Mouse (Mus musculus) liver, adult 2 months (tissue): Measurements from ENCODE around the gene Ldhd. TPM values are rescaled to one million over a fixed set of nuclear protein-coding genes. Genes with fewer than 3 reads are reported as not detected.

Experiments used
- DNase-seq: peaks from one replicate; pipeline ENCODE4 v3.0.0-alpha.2; 2011; ENCODE audit warnings: low read depth, low spot score; ENCODE audit errors: extremely low read depth
- H3K27ac ChIP-seq: fragments of 200-500 bp; replicated peaks from 2 replicates; pipeline ENCODE4 v1.5.1; 2012; ENCODE audit warnings: low read depth, mild to moderate bottlenecking, control low read depth, inconsistent platforms, low read length; ENCODE audit not compliant: insufficient read depth
- H3K27me3 ChIP-seq: fragments of 200-500 bp; 2 replicates; pipeline ENCODE4 v1.6.1; 2012; ENCODE audit warnings: mild to moderate bottlenecking, moderate library complexity, low read length, inconsistent platforms; ENCODE audit not compliant: control insufficient read depth, insufficient read depth
- H3K36me3 ChIP-seq: fragments of 200-500 bp; 2 replicates; pipeline ENCODE4 v1.6.1; 2012; ENCODE audit warnings: low read length, inconsistent platforms; ENCODE audit not compliant: control insufficient read depth, insufficient read depth
- H3K4me1 ChIP-seq: fragments of 200-500 bp; 2 replicates; pipeline ENCODE4 v1.6.1; 2011; ENCODE audit warnings: low read length; ENCODE audit not compliant: control insufficient read depth, insufficient read depth
- H3K4me3 ChIP-seq: fragments of 200-500 bp; 2 replicates; pipeline ENCODE4 v1.5.1; 2011; ENCODE audit warnings: low read depth, mild to moderate bottlenecking, control low read depth, low read length, moderate library complexity; ENCODE audit not compliant: insufficient read depth
- H3K79me2 ChIP-seq: fragments of 200-500 bp; 2 replicates; pipeline ENCODE4 v1.6.1; 2012; ENCODE audit warnings: inconsistent platforms, mild to moderate bottlenecking, low read length, moderate library complexity; ENCODE audit not compliant: control insufficient read depth, insufficient read depth
- H3K9ac ChIP-seq: fragments of 200-500 bp; 2 replicates; pipeline ENCODE4 v1.6.1; 2012; ENCODE audit warnings: low read depth, mild to moderate bottlenecking, control low read depth, inconsistent platforms, low read length
- CTCF ChIP-seq: fragments of 200-500 bp; IDR thresholded peaks from 2 replicates; pipeline ENCODE4 v1.5.1; 2011; ENCODE audit warnings: low read depth, low read length, control low read depth
- POLR2A ChIP-seq: fragments of 200-500 bp; IDR thresholded peaks from 2 replicates; pipeline ENCODE4 v1.6.1; 2011; ENCODE audit warnings: low read length, control low read depth; ENCODE audit not compliant: insufficient read depth; ENCODE audit errors: extremely low read depth
- WGBS: fragments of 180-500 bp; shearing (Covaris S2); methylation state at CpG from one replicate; pipeline ENCODE4 v1.1.7; 2018; 5-methylcytosine and 5-hydroxymethylcytosine counted together
- polyA plus RNA-seq: library from polyadenylated mRNA; depleted of rRNA; stranded (reverse); fragments of >200 nt; gene quantifications from 2 replicates; pipeline ENCODE4 v1.2.3, GENCODE M21; 2012
- total RNA-seq: library from RNA; depleted of rRNA; stranded (reverse); fragments of >200 nt; gene quantifications from 2 replicates; pipeline ENCODE4 v1.2.3, GENCODE M21; 2014

Ldhd gene
- total and polyA plus RNA-seq, 2 experiments = 91.7 to 175 TPM

DNA sequence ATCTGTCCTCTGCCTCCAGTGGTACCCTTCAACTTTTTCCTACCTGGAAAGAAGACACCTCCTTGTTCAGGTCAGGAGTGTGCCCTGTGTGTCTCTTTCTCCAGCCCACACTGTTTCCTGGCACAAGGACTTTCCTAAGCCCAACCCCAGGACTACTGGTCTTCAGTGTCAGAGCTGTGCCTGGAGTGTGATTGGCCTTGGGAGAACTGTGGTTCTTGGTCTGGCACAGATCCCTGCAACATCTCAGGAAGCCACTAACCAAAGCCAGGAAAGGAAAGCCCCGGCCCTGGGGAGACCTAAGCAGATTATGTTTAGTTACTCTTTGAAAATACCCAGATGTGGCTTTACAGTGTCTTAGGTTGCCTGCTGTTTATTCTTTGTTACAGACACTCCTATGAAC, 10.2 kb downstream of the Ldhd start:
- H3K36me3 ChIP-seq = peaks cover 2% of the 10 kb centered on the region; the same call in 1 of the 2 replicates
- peaks cover 3% of the 10 kb centered on the region; the same call in 1 of the 2 replicates for H3K79me2 ChIP-seq
- H3K27ac ChIP-seq = no peak overlapping the region
- H3K4me3 ChIP-seq = no peak overlapping the region
- peaks cover 14% of the 10 kb centered on the region for H3K4me1 ChIP-seq
- H3K27me3 ChIP-seq = no peaks in the 10 kb centered on the region
- DNase-seq = peak; percentile 50
- H3K9ac ChIP-seq = no peak overlapping the region
- no peak for TF ChIP-seq POLR2A
- TF ChIP-seq CTCF = no peak
- 54% methylated on average over 1 of the region's 1 CpGs for WGBS

DNA sequence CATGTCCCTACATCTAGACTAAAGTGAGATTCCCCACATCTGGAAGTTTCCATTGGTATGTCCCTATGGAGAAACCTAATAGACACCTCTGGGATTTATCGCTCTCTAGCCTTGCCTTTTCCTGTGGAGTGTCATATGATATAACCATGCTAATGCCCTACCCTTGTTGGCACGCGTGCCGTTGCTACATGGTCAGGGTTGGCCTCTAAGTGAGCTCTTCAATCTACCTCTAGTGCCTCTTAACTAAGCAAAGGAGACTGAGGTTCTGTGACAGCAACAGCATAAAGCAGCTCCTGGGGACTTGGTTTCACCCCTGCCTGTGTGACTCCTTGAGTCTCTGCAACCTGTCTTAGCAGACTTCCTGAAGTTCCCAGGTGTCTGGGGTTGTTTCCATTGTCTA, 11.9 kb downstream of the Ldhd start:
- H3K9ac ChIP-seq = no peak overlapping the region
- H3K4me3 ChIP-seq = no peak overlapping the region
- H3K79me2 ChIP-seq = peaks cover 4% of the 10 kb centered on the region; the same call in 1 of the 2 replicates
- WGBS = 90% methylated on average over 4 of the region's 4 CpGs
- no peak for DNase-seq
- H3K27ac ChIP-seq = no peak overlapping the region
- peaks cover 2% of the 10 kb centered on the region; the same call in 1 of the 2 replicates for H3K36me3 ChIP-seq
- TF ChIP-seq CTCF = no peak
- no peak for TF ChIP-seq POLR2A
- peaks cover 3% of the 10 kb centered on the region for H3K4me1 ChIP-seq
- no peaks in the 10 kb centered on the region for H3K27me3 ChIP-seq

DNA sequence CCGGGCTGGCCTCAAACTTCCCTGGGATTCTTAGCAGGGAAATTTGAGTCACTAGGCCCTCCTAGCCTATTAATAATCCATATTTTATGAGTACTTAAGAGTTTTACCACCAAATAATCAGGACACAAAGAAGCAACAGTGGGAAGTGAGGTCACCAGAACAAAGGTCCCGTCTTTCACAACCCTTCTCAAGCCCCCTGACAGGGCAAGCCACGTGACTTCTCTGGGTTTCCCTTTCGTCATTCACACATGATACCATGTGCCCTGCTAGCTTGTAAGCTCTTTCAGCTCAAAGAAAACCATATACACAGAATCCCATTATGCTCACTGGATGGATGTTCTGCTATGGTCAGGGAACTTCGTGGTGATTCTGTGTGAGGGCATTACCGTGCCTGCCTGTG, 12.4 kb downstream of the Ldhd start:
- Histone ChIP-seq H3K27me3 (no peaks in the 10 kb centered on the region), H3K9ac (no peak overlapping the region), H3K4me1 (no peaks in the 10 kb centered on the region; the same call in 1 of the 2 replicates), H3K27ac (no peak overlapping the region), H3K36me3 (peaks cover 2% of the 10 kb centered on the region; the same call in 1 of the 2 replicates), H3K4me3 (no peak overlapping the region), H3K79me2 (peaks cover 6% of the 10 kb centered on the region; the same call in 1 of the 2 replicates)
- TF ChIP-seq POLR2A (no peak), CTCF (no peak)
- DNase-seq = peak; percentile 54
- 72% methylated on average over 6 of the region's 6 CpGs for WGBS

DNA sequence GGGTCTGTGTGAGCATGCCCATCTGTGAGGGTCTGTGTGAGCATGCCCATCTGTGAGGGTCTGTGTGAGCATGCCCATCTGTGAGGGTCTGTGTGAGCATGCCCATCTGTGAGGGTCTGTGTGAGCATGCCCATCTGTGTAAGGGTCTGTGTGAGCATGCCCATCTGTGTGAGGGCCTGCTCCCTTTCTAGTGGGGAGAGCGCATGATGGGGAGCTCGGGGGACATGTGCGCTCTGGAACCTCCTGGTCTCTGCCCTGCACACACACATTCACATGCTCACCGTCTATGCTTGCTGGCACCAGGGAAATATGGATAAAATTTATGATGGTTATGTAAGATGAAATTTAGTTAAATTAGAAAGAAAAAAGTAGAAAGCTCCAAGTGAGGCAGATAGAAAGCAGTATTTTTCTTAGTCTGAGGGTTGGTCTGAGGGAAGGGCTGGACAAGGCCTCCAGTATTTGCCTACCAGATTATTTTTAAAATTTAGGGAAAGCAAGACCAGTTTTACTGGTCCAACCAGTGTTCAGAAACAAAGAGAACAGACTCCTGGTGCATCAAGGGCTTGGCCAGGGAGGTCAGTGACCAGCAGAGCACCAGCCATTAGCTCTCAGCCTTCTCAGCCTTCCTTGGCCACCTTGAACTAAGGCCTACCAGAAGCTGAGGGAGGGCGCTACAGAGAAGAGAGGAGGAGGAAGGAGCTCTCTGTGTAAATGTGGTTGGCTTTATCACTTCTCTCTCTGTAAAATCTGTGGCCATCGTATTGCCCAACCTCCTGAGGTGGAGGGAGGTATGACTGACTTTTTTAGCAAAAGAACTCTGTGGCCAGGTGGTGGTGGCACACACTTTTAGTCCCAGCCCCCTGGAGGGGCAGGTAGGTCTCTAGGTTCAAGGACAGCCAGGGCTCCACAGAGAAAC, 15.1 kb downstream of the Ldhd start:
- Histone ChIP-seq H3K9ac (no peak overlapping the region), H3K27ac (no peak overlapping the region), H3K4me3 (no peak overlapping the region), H3K27me3 (no peaks in the 10 kb centered on the region), H3K79me2 (peaks cover 6% of the 10 kb centered on the region; the same call in 1 of the 2 replicates), H3K4me1 (no peaks in the 10 kb centered on the region), H3K36me3 (peaks cover 2% of the 10 kb centered on the region; the same call in 1 of the 2 replicates)
- DNase-seq = no peak
- 93% methylated on average over 6 of the region's 6 CpGs for WGBS
- TF ChIP-seq CTCF (no peak), POLR2A (no peak)

DNA sequence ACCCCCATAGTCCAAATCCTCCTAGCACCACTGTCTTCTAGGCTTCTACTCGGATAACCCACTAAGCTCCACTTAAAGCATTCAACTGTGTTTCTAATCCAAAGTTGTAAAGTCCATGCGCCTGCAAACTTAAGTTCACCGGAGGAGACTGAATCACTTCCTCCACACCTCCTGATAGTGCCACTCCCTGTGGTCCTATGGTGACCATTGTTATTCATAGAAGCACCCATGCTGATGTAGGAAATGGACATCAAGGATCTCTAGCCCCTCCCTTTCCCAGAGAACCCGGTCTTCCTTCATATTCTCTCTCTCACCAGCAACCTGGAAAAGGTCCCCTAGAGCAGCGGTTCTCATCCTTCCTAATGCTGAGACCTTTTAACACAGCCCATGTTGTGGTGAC, 17.0 kb downstream of the Ldhd start:
- DNase-seq = no peak
- WGBS = 78% methylated on average over 5 of the region's 5 CpGs
- H3K79me2 ChIP-seq = peaks cover 16% of the 10 kb centered on the region; the same call in 1 of the 2 replicates
- no peaks in the 10 kb centered on the region for H3K27me3 ChIP-seq
- TF ChIP-seq POLR2A = no peak
- TF ChIP-seq CTCF = no peak
- no peak overlapping the region for H3K4me3 ChIP-seq
- no peak overlapping the region for H3K27ac ChIP-seq
- peaks cover 7% of the 10 kb centered on the region for H3K36me3 ChIP-seq
- H3K9ac ChIP-seq = no peak overlapping the region
- no peaks in the 10 kb centered on the region for H3K4me1 ChIP-seq
